Mouse (Mus musculus) G1E (cell line): Measurements from ENCODE around the gene Gm3839.

Experiments used
- CTCF ChIP-seq: IDR thresholded peaks from 2 replicates; pipeline ENCODE4 v1.5.1; 2012; ENCODE audit warnings: low read depth, low read length, inconsistent platforms, mixed read lengths
- GATA1 ChIP-seq: IDR thresholded peaks from 2 replicates; pipeline ENCODE4 v1.6.1; 2012; ENCODE audit warnings: borderline replicate concordance, low read length, inconsistent platforms, mixed read lengths
- POLR2AphosphoS5 ChIP-seq: IDR thresholded peaks from 2 replicates; pipeline ENCODE4 v1.6.1; 2012; ENCODE audit warnings: low read depth, low read length, inconsistent platforms; ENCODE audit not compliant: insufficient replicate concordance
- TAL1 ChIP-seq: conservative IDR thresholded peaks from 2 replicates; pipeline ENCODE4 v1.6.1; 2012; ENCODE audit warnings: low read depth, low read length, inconsistent platforms, mixed read lengths

DNA sequence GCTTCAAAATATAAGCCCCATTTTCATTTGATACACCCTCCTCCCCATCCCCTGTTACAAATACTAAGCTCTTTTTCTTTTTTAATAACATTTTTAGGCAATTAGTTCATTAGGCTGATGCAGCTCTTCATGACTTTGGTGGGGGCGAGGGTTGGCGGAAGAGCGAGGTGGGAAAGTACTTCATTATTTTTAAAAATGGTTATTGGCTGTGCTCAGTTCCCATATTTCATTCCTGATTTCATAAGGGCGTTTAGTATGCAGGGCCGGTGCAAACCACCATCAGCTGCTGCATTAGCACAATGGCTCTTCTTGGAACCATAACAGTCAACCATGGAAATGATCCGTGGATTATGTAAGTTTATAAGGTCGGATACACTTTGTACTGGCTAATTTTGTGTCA is 124.4 kb downstream of the Gm3839 start:
- TF ChIP-seq CTCF (no peak), TAL1 (no peak), GATA1 (no peak), POLR2AphosphoS5 (no peak)
